Mouse (Mus musculus) forebrain, embryonic 13.5 days (tissue): Measurements from ENCODE around the gene Cd59b. TPM values are rescaled to one million over a fixed set of nuclear protein-coding genes. Genes with fewer than 3 reads are reported as not detected.

Experiments used
- ATAC-seq: fragments of 200-750 bp; cut with Nextera tagmentation; 2 replicates; pipeline ENCODE4 v1.8.0; 2017
- H3K27ac ChIP-seq: fragments of 300-500 bp; sonication (generic); 2 replicates; pipeline ENCODE4 v1.5.1; 2015; ENCODE audit warnings: inconsistent platforms, mild to moderate bottlenecking, moderate library complexity
- H3K27me3 ChIP-seq: fragments of 300-500 bp; sonication (generic); 2 replicates; pipeline ENCODE4 v1.6.1; 2015; ENCODE audit warnings: mild to moderate bottlenecking, inconsistent platforms
- H3K36me3 ChIP-seq: fragments of 300-500 bp; sonication (generic); 2 replicates; pipeline ENCODE4 v1.6.1; 2015; ENCODE audit warnings: mild to moderate bottlenecking, inconsistent platforms; ENCODE audit not compliant: poor library complexity, severe bottlenecking
- H3K4me1 ChIP-seq: fragments of 300-500 bp; sonication (generic); 2 replicates; pipeline ENCODE4 v1.6.1; 2015; ENCODE audit warnings: inconsistent platforms
- H3K4me2 ChIP-seq: fragments of 300-500 bp; sonication (generic); 2 replicates; pipeline ENCODE4 v1.6.1; 2015; ENCODE audit warnings: inconsistent platforms, mild to moderate bottlenecking, moderate library complexity
- H3K4me3 ChIP-seq: fragments of 300-500 bp; sonication (generic); 2 replicates; pipeline ENCODE4 v1.5.1; 2015; ENCODE audit warnings: mild to moderate bottlenecking, inconsistent platforms
- H3K9ac ChIP-seq: fragments of 300-500 bp; sonication (generic); 2 replicates; pipeline ENCODE4 v1.6.1; 2015; ENCODE audit warnings: mild to moderate bottlenecking, inconsistent platforms
- H3K9me3 ChIP-seq: fragments of 300-500 bp; sonication (generic); replicated peaks from 2 replicates; pipeline ENCODE4 v1.6.1; 2016; ENCODE audit warnings: inconsistent platforms
- WGBS: fragments of 180-500 bp; shearing (Covaris S2); methylation state at CpG from one replicate; pipeline ENCODE4 v1.1.7; 2015; 5-methylcytosine and 5-hydroxymethylcytosine counted together
- polyA plus RNA-seq: library from polyadenylated mRNA; unstranded; fragments of >200 nt; fragmentation: Nextera tagmentation; extraction: Ambion mirVana; gene quantifications from 2 replicates; pipeline ENCODE4 v1.2.1, GENCODE M21; 2015

The Cd59b gene
- polyA plus RNA-seq, result 1.2 and 2.4 TPM in 2 replicates

DNA sequence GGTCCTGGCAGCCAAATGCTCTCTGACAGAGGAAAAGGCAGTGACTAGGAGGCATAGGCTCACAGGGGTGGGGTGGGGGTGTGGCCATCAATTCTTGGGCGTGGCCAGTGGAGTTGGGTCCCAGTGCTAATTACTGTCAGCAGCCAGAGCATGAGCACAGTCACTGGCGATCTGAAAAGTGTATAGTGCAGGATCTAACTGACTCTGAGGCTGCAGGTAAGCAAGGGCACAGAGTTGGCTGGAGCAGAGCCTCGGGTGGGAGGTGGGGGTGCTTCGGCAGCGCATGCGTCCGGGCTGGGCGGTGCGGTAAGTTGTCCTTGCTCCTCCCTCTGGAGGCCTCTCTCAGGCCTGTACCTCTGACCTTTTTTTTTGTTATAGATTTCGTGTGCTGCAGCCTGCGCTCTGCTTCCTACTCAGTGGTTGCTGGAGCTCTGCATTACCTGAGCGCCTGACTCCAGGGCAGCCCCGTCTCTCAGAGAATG is at the start of gene Cd59b:
TSS of gene Cd59b (plus strand) at position 146 of the 482 bp plus-strand sequence.
- Histone ChIP-seq H3K4me1 (peaks cover 6% of the 10 kb centered on the region; the same call in 1 of the 2 replicates), H3K4me3 (peak within 1 kb of the TSS; percentile 38), H3K36me3 (no peaks in the 10 kb centered on the region), H3K27ac (no peak within 1 kb of the TSS), H3K9me3 (no peaks in the 10 kb centered on the region), H3K4me2 (peak within 1 kb of the TSS; percentile 62), H3K9ac (peak within 1 kb of the TSS; percentile 21; the same call in 1 of the 2 replicates), H3K27me3 (no peaks in the 10 kb centered on the region)
- WGBS, result 8% methylated on average over 13 of the region's 13 CpGs
- peak; percentile 87 for ATAC-seq

GRCm38 (mm10) chr2:104023096-104023495 is 46.6 kb upstream of the Cd59b start:
- Histone ChIP-seq H3K36me3 (no peaks in the 10 kb centered on the region), H3K4me3 (no peak overlapping the region), H3K4me2 (no peak overlapping the region), H3K9me3 (no peaks in the 10 kb centered on the region), H3K27ac (no peak overlapping the region), H3K27me3 (no peaks in the 10 kb centered on the region), H3K9ac (no peak overlapping the region), H3K4me1 (peaks cover 4% of the 10 kb centered on the region; the same call in 1 of the 2 replicates)
- 85% methylated on average over 7 of the region's 7 CpGs for WGBS
- no peak for ATAC-seq

GRCm38 (mm10) chr2:104024656-104025055 is 45.0 kb upstream of the Cd59b start:
- Histone ChIP-seq H3K4me3 (no peak overlapping the region), H3K36me3 (no peaks in the 10 kb centered on the region), H3K27me3 (no peaks in the 10 kb centered on the region), H3K9ac (no peak overlapping the region), H3K4me1 (peaks cover 19% of the 10 kb centered on the region), H3K4me2 (no peak overlapping the region), H3K27ac (no peak overlapping the region), H3K9me3 (no peaks in the 10 kb centered on the region)
- no peak for ATAC-seq
- 91% methylated on average over 4 of the region's 4 CpGs for WGBS

GRCm38 (mm10) chr2:104027458-104028138 is 42.1 kb upstream of the Cd59b start, which contains the start of gene Fbxo3:
TSS of gene Fbxo3 (plus strand) at chr2:104027721.
- peak within 1 kb of the TSS; percentile 94 for H3K9ac ChIP-seq

GRCm38 (mm10) chr2:104028139-104028723 is 41.4 kb upstream of the Cd59b start, which contains the start of gene 4931422A03Rik:
TSS of gene 4931422A03Rik (minus strand) at chr2:104028361.
- Histone ChIP-seq H3K27me3 (no peaks in the 10 kb centered on the region), H3K4me1 (peaks cover 29% of the 10 kb centered on the region), H3K4me2 (peak within 1 kb of the TSS; percentile 90), H3K27ac (no peak within 1 kb of the TSS), H3K36me3 (0 out of 2 replicates have a peak, but pooled peaks cover 5% of the 10 kb centered on the region), H3K4me3 (peak within 1 kb of the TSS; percentile 94), H3K9me3 (no peaks in the 10 kb centered on the region), H3K9ac (peak within 1 kb of the TSS; percentile 94)
- peak; percentile 73 for ATAC-seq
- 1% methylated on average over 32 of the region's 32 CpGs for WGBS

More at GRCm38 (mm10) chr2:104027458-104028138, 42.1 kb upstream of the Cd59b start, which contains the start of gene Fbxo3:
- Histone ChIP-seq H3K4me3 (peak within 1 kb of the TSS; percentile 94), H3K9me3 (no peaks in the 10 kb centered on the region), H3K36me3 (0 out of 2 replicates have a peak, but pooled peaks cover 5% of the 10 kb centered on the region), H3K27me3 (no peaks in the 10 kb centered on the region), H3K27ac (no peak within 1 kb of the TSS), H3K4me2 (peak within 1 kb of the TSS; percentile 90), H3K4me1 (peaks cover 29% of the 10 kb centered on the region)
- WGBS, result under 1% methylated on average over 38 of the region's 44 CpGs
- ATAC-seq, result peak; percentile 97

- peaks cover 6% of the 10 kb centered on the region for H3K36me3 ChIP-seq
- peak overlapping the region; percentile 94; the same call in 1 of the 2 replicates for H3K9ac ChIP-seq
- no peaks in the 10 kb centered on the region for H3K27me3 ChIP-seq
- ATAC-seq, result no peak
- peak overlapping the region; percentile 94 for H3K4me3 ChIP-seq
- no peak overlapping the region for H3K27ac ChIP-seq
- H3K4me1 ChIP-seq, result peaks cover 29% of the 10 kb centered on the region
- WGBS, result 79% methylated on average over 2 of the region's 2 CpGs
- peak overlapping the region; percentile 90 for H3K4me2 ChIP-seq
- H3K9me3 ChIP-seq, result no peaks in the 10 kb centered on the region
Observed at GRCm38 (mm10) chr2:104029074-104029473, 40.6 kb upstream of the Cd59b start.

GRCm38 (mm10) chr2:104030381-104030780 is 39.3 kb upstream of the Cd59b start:
- ATAC-seq, result no peak
- Histone ChIP-seq H3K9me3 (no peaks in the 10 kb centered on the region), H3K36me3 (peaks cover 9% of the 10 kb centered on the region), H3K9ac (no peak overlapping the region), H3K4me1 (peaks cover 29% of the 10 kb centered on the region), H3K4me3 (no peak overlapping the region), H3K27ac (no peak overlapping the region), H3K27me3 (no peaks in the 10 kb centered on the region), H3K4me2 (no peak overlapping the region)
- WGBS, result 88% methylated on average over 3 of the region's 3 CpGs

- H3K27me3 ChIP-seq, result no peaks in the 10 kb centered on the region
- H3K4me1 ChIP-seq, result peaks cover 29% of the 10 kb centered on the region
- no peak for ATAC-seq
- H3K27ac ChIP-seq, result no peak overlapping the region
- H3K9me3 ChIP-seq, result no peaks in the 10 kb centered on the region
- peaks cover 21% of the 10 kb centered on the region for H3K36me3 ChIP-seq
- no peak overlapping the region for H3K9ac ChIP-seq
- no peak overlapping the region for H3K4me3 ChIP-seq
- 94% methylated on average over 3 of the region's 3 CpGs for WGBS
- H3K4me2 ChIP-seq, result no peak overlapping the region
Observed at GRCm38 (mm10) chr2:104032056-104032455, 37.6 kb upstream of the Cd59b start.

DNA sequence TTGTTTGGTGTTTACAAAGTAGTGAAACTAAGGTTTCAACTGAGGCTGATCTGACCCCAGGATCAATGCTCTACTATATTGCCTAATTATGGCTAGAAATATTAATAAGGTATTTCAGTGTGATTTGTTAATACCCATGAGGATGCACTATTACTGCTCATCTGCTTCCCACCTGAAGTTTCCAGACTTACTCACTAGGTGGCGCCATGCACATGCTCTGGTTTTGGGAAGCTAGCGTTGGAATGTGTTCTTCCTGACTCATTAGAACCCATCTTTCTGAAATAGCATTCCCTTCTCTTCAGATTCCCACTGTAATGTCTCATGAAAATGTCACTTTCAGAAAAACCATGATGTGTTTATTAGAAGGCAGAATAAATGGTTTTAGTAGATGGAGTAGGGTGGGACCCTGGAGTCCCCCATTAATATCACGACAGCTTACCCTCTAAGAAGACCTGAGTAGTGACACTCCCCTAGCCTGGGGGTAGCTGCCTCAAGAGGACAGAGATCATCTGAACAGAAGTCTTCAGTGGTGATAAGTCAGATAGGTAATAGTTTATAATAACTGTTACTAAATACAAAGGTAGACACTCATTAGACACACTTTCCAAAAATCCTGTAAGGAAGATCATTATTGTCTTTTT is 34.7 kb upstream of the Cd59b start:
- no peaks in the 10 kb centered on the region for H3K27me3 ChIP-seq
- 36% methylated on average over 3 of the region's 3 CpGs for WGBS
- peak; percentile 24; the same call in 1 of the 2 replicates for ATAC-seq
- no peak overlapping the region for H3K4me3 ChIP-seq
- H3K36me3 ChIP-seq, result peaks cover 39% of the 10 kb centered on the region
- H3K9ac ChIP-seq, result no peak overlapping the region
- no peak overlapping the region for H3K4me2 ChIP-seq
- H3K27ac ChIP-seq, result no peak overlapping the region
- peaks cover 7% of the 10 kb centered on the region; the same call in 1 of the 2 replicates for H3K4me1 ChIP-seq
- no peaks in the 10 kb centered on the region for H3K9me3 ChIP-seq

DNA sequence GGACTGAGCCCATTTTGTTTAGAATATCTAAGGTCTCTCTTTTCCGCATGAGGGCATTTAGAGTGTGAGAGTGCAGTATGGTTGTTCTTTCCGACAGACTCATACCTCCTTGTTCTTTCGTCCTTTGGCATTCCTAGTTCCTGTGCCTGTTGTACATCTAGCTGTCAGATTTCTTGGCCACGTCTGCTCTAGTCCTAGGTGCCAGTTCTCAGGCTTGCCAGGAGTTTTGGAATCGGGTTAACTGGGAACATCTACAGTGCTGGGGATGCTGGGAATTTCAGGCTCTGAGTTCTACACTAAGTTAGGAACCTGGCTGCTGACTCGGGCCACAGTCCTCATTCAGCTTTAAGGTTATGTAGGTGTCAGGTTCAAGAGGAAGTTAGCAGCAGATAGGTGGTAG is 34.1 kb upstream of the Cd59b start:
- Histone ChIP-seq H3K4me2 (no peak overlapping the region), H3K27me3 (no peaks in the 10 kb centered on the region), H3K4me3 (no peak overlapping the region), H3K9ac (no peak overlapping the region), H3K36me3 (peaks cover 45% of the 10 kb centered on the region), H3K4me1 (0 out of 2 replicates have a peak, but pooled peaks cover 2% of the 10 kb centered on the region), H3K27ac (no peak overlapping the region), H3K9me3 (no peaks in the 10 kb centered on the region)
- 83% methylated on average over 6 of the region's 6 CpGs for WGBS
- ATAC-seq, result no peak

- Histone ChIP-seq H3K9me3 (no peaks in the 10 kb centered on the region), H3K4me1 (no peaks in the 10 kb centered on the region), H3K27ac (no peak overlapping the region), H3K27me3 (no peaks in the 10 kb centered on the region), H3K4me3 (no peak overlapping the region), H3K36me3 (peaks cover 47% of the 10 kb centered on the region), H3K4me2 (no peak overlapping the region), H3K9ac (no peak overlapping the region)
- no peak for ATAC-seq
- 55% methylated on average over 3 of the region's 3 CpGs for WGBS
Observed at GRCm38 (mm10) chr2:104036316-104036715, 33.3 kb upstream of the Cd59b start.

- H3K9me3 ChIP-seq, result no peaks in the 10 kb centered on the region
- H3K4me1 ChIP-seq, result no peaks in the 10 kb centered on the region
- WGBS, result 80% methylated on average over 2 of the region's 2 CpGs
- no peaks in the 10 kb centered on the region for H3K27me3 ChIP-seq
- H3K4me2 ChIP-seq, result no peak overlapping the region
- no peak for ATAC-seq
- H3K4me3 ChIP-seq, result no peak overlapping the region
- no peak overlapping the region for H3K27ac ChIP-seq
- H3K9ac ChIP-seq, result no peak overlapping the region
- H3K36me3 ChIP-seq, result peaks cover 46% of the 10 kb centered on the region
Observed at GRCm38 (mm10) chr2:104038236-104038635, 31.4 kb upstream of the Cd59b start.
